Mouse (Mus musculus) megakaryocyte, embryonic 14.5 days (primary cell): ENCODE results near the gene Ror1. TPM values are rescaled to one million over a fixed set of nuclear protein-coding genes. Genes with fewer than 3 reads are reported as not detected.

Source experiments
- H3K27me3 ChIP-seq: replicated peaks from 2 replicates; pipeline ENCODE3; 2012; ENCODE audit warnings: inconsistent platforms
- H3K36me3 ChIP-seq: replicated peaks from 2 replicates; pipeline ENCODE3; 2012; ENCODE audit warnings: low read length, inconsistent platforms, mixed read lengths
- H3K4me1 ChIP-seq: 2 replicates; pipeline ENCODE4 v1.6.1; 2012; ENCODE audit warnings: inconsistent platforms
- H3K4me3 ChIP-seq: replicated peaks from 2 replicates; pipeline ENCODE3; 2012; ENCODE audit warnings: moderate library complexity, mild to moderate bottlenecking, inconsistent platforms
- H3K9me3 ChIP-seq: 2 replicates; pipeline ENCODE4 v1.6.1; 2012; ENCODE audit warnings: inconsistent platforms
- FLI1 ChIP-seq: IDR thresholded peaks from 2 replicates; pipeline ENCODE4 v1.6.1; 2012; ENCODE audit warnings: low read length, inconsistent platforms, mixed read lengths
- GATA1 ChIP-seq: IDR thresholded peaks from 3 replicates; pipeline ENCODE4 v1.6.1; 2012; ENCODE audit warnings: mixed read lengths, low read length, inconsistent platforms, borderline replicate concordance
- polyA plus RNA-seq: library from polyadenylated mRNA; stranded (reverse); fragments of >175 nt; gene quantifications from 2 replicates; pipeline ENCODE4 v1.2.3, GENCODE M21; 2012; ENCODE audit warnings: low replicate concordance; ENCODE audit not compliant: insufficient read depth

Gene Ror1
- polyA plus RNA-seq, 1 experiment, result not detected

- Histone ChIP-seq H3K4me1 (no peaks in the 10 kb centered on the region), H3K9me3 (no peaks in the 10 kb centered on the region), H3K36me3 (no peaks in the 10 kb centered on the region), H3K27me3 (no peaks in the 10 kb centered on the region), H3K4me3 (no peak overlapping the region)
- TF ChIP-seq FLI1, result no peak
- no peak for TF ChIP-seq GATA1
Measured at GRCm38 (mm10) chr4:100198275-100198674, 102.7 kb downstream of the Ror1 start.

GRCm38 (mm10) chr4:100201322-100201721 lies 105.7 kb downstream of the Ror1 start:
- H3K27me3 ChIP-seq, result peaks cover 2% of the 10 kb centered on the region
- no peaks in the 10 kb centered on the region for H3K4me1 ChIP-seq
- peaks cover 2% of the 10 kb centered on the region; the same call in 1 of the 2 replicates for H3K9me3 ChIP-seq
- TF ChIP-seq FLI1 (no peak), GATA1 (no peak)
- no peaks in the 10 kb centered on the region for H3K36me3 ChIP-seq
- no peak overlapping the region for H3K4me3 ChIP-seq

GRCm38 (mm10) chr4:100203066-100203465 lies 107.5 kb downstream of the Ror1 start:
- TF ChIP-seq GATA1 (no peak), FLI1 (no peak)
- Histone ChIP-seq H3K4me3 (no peak overlapping the region), H3K36me3 (no peaks in the 10 kb centered on the region), H3K4me1 (no peaks in the 10 kb centered on the region), H3K27me3 (peaks cover 2% of the 10 kb centered on the region), H3K9me3 (peaks cover 2% of the 10 kb centered on the region; the same call in 1 of the 2 replicates)

GRCm38 (mm10) chr4:100203688-100204087 lies 108.1 kb downstream of the Ror1 start:
- Histone ChIP-seq H3K9me3 (peaks cover 2% of the 10 kb centered on the region; the same call in 1 of the 2 replicates), H3K4me3 (no peak overlapping the region), H3K4me1 (no peaks in the 10 kb centered on the region), H3K27me3 (peaks cover 2% of the 10 kb centered on the region), H3K36me3 (no peaks in the 10 kb centered on the region)
- TF ChIP-seq GATA1 (no peak), FLI1 (no peak)

- H3K4me1 ChIP-seq, result no peaks in the 10 kb centered on the region
- no peaks in the 10 kb centered on the region for H3K36me3 ChIP-seq
- peaks cover 2% of the 10 kb centered on the region for H3K27me3 ChIP-seq
- no peak overlapping the region for H3K4me3 ChIP-seq
- peaks cover 2% of the 10 kb centered on the region; the same call in 1 of the 2 replicates for H3K9me3 ChIP-seq
- TF ChIP-seq FLI1, result no peak
- no peak for TF ChIP-seq GATA1
Measured at GRCm38 (mm10) chr4:100204381-100204780, 108.8 kb downstream of the Ror1 start.

GRCm38 (mm10) chr4:100208081-100208480 lies 112.5 kb downstream of the Ror1 start:
- peaks cover 2% of the 10 kb centered on the region; the same call in 1 of the 2 replicates for H3K9me3 ChIP-seq
- no peak overlapping the region for H3K4me3 ChIP-seq
- no peaks in the 10 kb centered on the region for H3K36me3 ChIP-seq
- TF ChIP-seq FLI1, result no peak
- no peak for TF ChIP-seq GATA1
- H3K27me3 ChIP-seq, result peaks cover 2% of the 10 kb centered on the region
- H3K4me1 ChIP-seq, result no peaks in the 10 kb centered on the region

GRCm38 (mm10) chr4:100209106-100209505 lies 113.5 kb downstream of the Ror1 start:
- Histone ChIP-seq H3K4me1 (no peaks in the 10 kb centered on the region), H3K36me3 (no peaks in the 10 kb centered on the region), H3K27me3 (peaks cover 2% of the 10 kb centered on the region), H3K4me3 (no peak overlapping the region), H3K9me3 (no peaks in the 10 kb centered on the region; the same call in 1 of the 2 replicates)
- no peak for TF ChIP-seq FLI1
- no peak for TF ChIP-seq GATA1

- H3K27me3 ChIP-seq, result no peaks in the 10 kb centered on the region
- no peaks in the 10 kb centered on the region for H3K36me3 ChIP-seq
- no peaks in the 10 kb centered on the region for H3K9me3 ChIP-seq
- no peaks in the 10 kb centered on the region for H3K4me1 ChIP-seq
- H3K4me3 ChIP-seq, result no peak overlapping the region
- TF ChIP-seq FLI1, result no peak
- TF ChIP-seq GATA1, result no peak
Measured at GRCm38 (mm10) chr4:100211331-100211730, 115.7 kb downstream of the Ror1 start.

- Histone ChIP-seq H3K4me1 (no peaks in the 10 kb centered on the region), H3K27me3 (no peaks in the 10 kb centered on the region), H3K4me3 (no peak overlapping the region), H3K36me3 (no peaks in the 10 kb centered on the region), H3K9me3 (no peaks in the 10 kb centered on the region)
- TF ChIP-seq FLI1 (no peak), GATA1 (no peak)
Measured at GRCm38 (mm10) chr4:100214324-100215215, 119.0 kb downstream of the Ror1 start.

- Histone ChIP-seq H3K4me3 (no peak overlapping the region), H3K27me3 (no peaks in the 10 kb centered on the region), H3K4me1 (no peaks in the 10 kb centered on the region), H3K9me3 (no peaks in the 10 kb centered on the region), H3K36me3 (no peaks in the 10 kb centered on the region)
- TF ChIP-seq GATA1 (no peak), FLI1 (no peak)
Measured at GRCm38 (mm10) chr4:100216587-100216986, 121.0 kb downstream of the Ror1 start.
